Mouse (Mus musculus) embryonic fibroblast, embryonic 13.5 days (primary cell): ENCODE results near the gene Ephb3. TPM values are rescaled to one million over a fixed set of nuclear protein-coding genes. Genes with fewer than 3 reads are reported as not detected.
A peak's percentile ranks its signal among the peaks of the same experiment; 100 is the strongest.

Source experiments
- H3K27ac ChIP-seq: 2 replicates; pipeline ENCODE4 v1.5.1; 2012; ENCODE audit warnings: low read length, control low read depth, inconsistent platforms; ENCODE audit not compliant: insufficient read depth
- H3K4me1 ChIP-seq: 2 replicates; pipeline ENCODE4 v1.6.1; 2011; ENCODE audit warnings: low read length; ENCODE audit not compliant: control insufficient read depth, insufficient read depth
- H3K4me3 ChIP-seq: 2 replicates; pipeline ENCODE4 v1.5.1; 2011; ENCODE audit warnings: mild to moderate bottlenecking, control low read depth, low read length; ENCODE audit not compliant: insufficient read depth
- CTCF ChIP-seq: IDR thresholded peaks from 2 replicates; pipeline ENCODE4 v1.5.1; 2011; ENCODE audit warnings: mild to moderate bottlenecking, control low read depth, low read length, moderate library complexity, borderline replicate concordance; ENCODE audit not compliant: insufficient read depth
- POLR2A ChIP-seq: IDR thresholded peaks from 2 replicates; pipeline ENCODE4 v1.6.1; 2011; ENCODE audit warnings: low read depth, mild to moderate bottlenecking, control low read depth, low read length, moderate library complexity
- polyA plus RNA-seq: library from polyadenylated mRNA; stranded (reverse); fragments of >200 nt; gene quantifications from 2 replicates; pipeline ENCODE4 v1.2.4, GENCODE M21; 2011; ENCODE audit warnings: low read depth; ENCODE audit not compliant: missing spikeins, insufficient read length

Ephb3 gene
- polyA plus RNA-seq, 1 experiment, result 45.5 TPM

DNA sequence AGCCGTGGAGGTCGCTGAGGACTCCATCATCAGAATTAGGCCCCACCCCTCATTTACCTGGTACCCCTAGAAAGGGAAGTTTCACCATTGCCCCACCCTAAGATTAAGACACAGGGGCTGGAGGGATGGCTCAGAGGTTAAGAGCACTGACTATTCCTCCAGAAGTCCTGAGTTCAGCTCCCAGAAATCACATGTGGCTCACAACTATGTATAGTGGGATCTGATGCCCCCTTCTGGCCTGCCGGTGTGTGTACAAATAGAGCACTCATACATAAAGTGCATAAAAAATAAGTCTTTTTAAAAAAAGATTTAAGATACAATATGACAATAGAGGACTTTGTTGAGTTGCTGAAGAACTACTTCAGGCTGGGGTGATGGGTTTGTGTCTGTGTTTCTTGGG lies 16.2 kb upstream of the Ephb3 start:
- Histone ChIP-seq H3K27ac (no peak overlapping the region), H3K4me3 (no peak overlapping the region), H3K4me1 (no peaks in the 10 kb centered on the region)
- no peak for TF ChIP-seq CTCF
- TF ChIP-seq POLR2A, result no peak

DNA sequence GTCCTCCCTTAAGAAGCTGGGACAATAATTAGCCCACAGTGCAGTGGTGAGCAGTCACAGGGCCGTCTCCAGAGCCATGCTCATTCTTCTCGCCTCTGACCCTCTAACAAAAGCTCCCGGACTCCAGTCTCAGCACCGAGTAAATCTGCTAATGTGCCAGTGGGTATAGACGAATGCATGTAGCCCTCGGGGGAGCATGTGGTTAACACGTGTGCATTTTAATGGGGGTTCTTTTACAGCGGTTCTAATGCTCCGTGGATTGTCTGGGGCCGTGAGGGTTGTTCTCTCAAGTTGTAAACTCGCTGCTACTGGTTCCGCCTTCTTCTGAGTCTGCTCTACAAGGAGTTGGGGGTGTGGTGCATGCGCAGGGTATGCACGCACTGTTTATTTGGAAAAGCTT lies 13.0 kb upstream of the Ephb3 start:
- H3K4me3 ChIP-seq, result no peak overlapping the region
- no peak for TF ChIP-seq CTCF
- no peak for TF ChIP-seq POLR2A
- no peak overlapping the region for H3K27ac ChIP-seq
- no peaks in the 10 kb centered on the region for H3K4me1 ChIP-seq

DNA sequence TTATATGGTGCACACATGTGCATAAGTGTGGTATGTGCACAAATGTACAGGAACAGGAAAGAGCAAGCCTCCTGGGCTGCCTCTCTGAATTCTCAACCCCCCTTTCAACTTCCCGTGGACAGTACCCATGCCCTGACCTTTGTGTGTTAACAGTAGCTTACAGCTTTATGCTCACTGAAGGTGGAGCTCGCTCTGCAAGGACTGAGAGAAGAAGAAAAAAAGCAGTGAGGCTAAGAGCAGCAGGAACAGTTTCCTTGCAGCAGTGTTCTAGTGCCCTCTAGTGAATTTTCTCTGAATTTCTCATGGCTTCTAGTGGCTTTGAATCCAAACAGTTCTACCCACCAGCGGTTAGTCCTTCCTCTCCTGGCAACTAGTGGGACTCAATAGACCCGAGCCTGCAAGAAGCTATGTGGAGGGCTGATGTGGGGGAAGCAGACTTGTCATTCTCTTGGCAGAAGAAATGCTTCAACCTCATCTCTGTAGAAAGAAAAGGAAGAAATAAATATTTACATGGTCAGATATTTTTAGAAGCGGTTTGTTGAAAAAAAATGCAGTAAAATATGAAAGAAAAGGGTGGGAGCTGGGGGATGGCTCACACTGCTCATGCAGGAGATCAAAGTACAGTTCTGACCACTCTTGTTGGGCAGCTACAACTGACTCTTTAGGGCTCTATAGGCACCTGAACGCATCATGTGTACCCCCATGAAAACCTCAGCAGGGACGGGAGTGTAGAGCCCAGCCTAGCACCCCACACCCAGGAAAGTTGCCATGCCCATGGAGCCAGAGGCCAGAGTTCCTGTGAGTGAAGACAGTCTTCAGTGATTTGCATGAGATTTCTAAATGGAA lies 11.8 kb upstream of the Ephb3 start:
- Histone ChIP-seq H3K27ac (no peak overlapping the region), H3K4me1 (no peaks in the 10 kb centered on the region), H3K4me3 (no peak overlapping the region)
- TF ChIP-seq POLR2A (no peak), CTCF (0 out of 2 replicates have a peak, but pooled peaks have one; percentile 12)

DNA sequence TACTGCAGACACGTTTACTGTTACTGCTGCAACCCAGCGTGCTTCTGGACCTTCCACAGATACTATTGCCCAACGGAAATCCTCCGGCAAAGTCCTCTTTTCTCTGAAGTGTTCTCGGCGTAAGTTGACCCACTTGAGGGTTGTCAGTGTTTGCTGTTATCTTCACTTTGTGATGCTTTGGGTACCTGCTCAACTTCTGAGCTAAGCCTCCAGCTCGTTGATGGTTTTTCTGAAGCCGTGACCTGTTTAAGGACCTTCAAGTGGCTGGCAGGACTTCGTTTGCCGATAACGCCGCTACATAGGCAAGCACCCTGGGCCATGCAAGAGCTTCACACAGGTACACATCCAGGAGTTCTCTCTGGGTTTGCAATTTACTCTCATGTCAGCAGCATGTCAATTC lies 10.4 kb upstream of the Ephb3 start:
- TF ChIP-seq CTCF (no peak), POLR2A (no peak)
- no peaks in the 10 kb centered on the region for H3K4me1 ChIP-seq
- H3K27ac ChIP-seq, result no peak overlapping the region

DNA sequence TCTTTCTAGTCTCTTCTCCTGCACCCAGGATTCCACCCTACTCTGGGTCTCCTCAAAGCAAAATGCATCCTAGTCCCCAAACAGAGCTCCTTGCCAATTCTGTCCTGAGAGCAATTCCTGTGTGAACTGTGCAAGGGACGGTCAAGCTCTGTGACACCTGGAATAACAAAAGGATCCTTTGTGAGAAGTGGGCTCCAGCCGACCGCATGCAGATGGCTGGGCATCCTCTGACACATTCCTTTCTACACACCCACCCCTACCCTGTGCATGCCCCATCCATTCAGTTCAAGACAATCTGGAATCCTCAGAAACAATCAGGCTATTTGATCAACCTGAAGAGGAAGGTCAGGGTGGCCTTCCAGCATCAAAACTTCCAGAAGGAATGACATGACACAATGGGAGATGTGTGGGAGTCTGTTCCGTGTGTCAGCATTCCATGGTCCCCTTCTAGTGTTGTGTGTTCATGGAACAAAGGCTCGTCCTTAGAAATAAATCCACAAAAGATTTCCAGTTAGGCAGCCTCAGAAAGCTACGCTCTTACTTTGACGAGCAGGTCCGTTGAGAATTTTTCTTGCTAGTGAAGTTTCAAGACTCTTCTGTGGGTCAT lies 9.2 kb upstream of the Ephb3 start:
- no peaks in the 10 kb centered on the region for H3K4me1 ChIP-seq
- TF ChIP-seq POLR2A, result no peak
- TF ChIP-seq CTCF, result no peak
- no peak overlapping the region for H3K4me3 ChIP-seq
- no peak overlapping the region for H3K27ac ChIP-seq

More for the DNA sequence above, 10.4 kb upstream of the Ephb3 start:
- H3K4me3 ChIP-seq, result no peak overlapping the region

DNA sequence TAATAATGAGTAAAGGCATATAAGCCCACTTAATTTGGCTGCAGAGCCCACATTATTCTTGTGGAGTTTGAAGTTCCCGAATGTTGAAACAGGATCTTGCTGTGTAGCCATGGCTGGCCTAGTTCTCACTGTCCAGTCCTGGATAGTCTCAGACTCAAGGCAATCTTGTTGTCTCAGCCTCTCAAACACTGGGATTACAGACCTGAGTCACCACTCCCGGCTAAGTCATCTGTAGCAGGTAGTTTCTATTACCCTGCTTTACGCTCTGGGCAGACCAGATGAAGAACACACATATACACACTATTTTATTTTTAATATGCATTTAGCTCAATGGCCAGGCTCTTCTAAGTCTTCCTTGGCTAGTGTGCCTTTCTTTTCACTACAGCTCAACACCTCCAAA lies 8.0 kb upstream of the Ephb3 start:
- Histone ChIP-seq H3K27ac (no peak overlapping the region), H3K4me1 (no peaks in the 10 kb centered on the region), H3K4me3 (no peak overlapping the region)
- TF ChIP-seq CTCF (no peak), POLR2A (no peak)

DNA sequence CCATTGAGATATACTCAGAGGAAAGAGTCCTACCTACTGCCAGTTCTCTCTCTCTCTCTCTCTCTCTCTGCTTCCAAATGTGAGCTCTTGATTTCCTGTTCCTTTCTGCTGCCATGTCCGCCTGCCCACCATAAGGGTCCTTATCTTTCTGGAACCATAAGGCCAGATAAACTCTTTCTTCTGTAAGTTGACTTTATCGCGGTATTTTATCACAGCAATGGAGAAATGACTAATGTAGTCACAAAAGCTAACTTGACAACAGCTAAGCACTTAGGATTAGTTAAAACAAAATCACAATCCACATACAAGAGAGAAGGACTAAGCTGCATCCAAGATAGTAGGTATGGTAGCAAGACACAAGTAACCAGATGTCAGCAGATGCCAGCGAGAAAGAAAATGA lies 7.0 kb upstream of the Ephb3 start:
- Histone ChIP-seq H3K4me3 (no peak overlapping the region), H3K27ac (no peak overlapping the region), H3K4me1 (no peaks in the 10 kb centered on the region)
- TF ChIP-seq POLR2A, result no peak
- TF ChIP-seq CTCF, result no peak

DNA sequence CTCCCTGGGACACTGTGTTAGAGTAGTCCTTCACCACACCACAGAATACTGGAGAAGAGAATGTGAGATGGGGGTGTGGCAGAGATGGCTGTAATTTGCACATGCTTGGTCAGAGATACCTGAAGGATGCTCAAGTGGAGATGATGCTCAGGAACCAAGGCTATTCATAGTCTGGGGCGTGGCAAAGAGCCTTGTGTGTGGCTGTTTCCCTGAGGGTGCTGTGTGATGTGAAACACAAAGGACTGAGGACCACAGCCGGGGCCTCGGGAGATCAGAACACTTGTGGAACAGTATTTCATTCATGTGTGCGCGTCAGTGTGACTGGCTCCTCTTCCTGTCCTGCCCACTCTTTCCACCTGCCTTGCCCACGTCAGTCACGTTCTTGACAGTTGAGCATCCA lies 6.5 kb upstream of the Ephb3 start:
- no peaks in the 10 kb centered on the region for H3K4me1 ChIP-seq
- no peak overlapping the region for H3K4me3 ChIP-seq
- H3K27ac ChIP-seq, result no peak overlapping the region
- no peak for TF ChIP-seq POLR2A
- no peak for TF ChIP-seq CTCF

DNA sequence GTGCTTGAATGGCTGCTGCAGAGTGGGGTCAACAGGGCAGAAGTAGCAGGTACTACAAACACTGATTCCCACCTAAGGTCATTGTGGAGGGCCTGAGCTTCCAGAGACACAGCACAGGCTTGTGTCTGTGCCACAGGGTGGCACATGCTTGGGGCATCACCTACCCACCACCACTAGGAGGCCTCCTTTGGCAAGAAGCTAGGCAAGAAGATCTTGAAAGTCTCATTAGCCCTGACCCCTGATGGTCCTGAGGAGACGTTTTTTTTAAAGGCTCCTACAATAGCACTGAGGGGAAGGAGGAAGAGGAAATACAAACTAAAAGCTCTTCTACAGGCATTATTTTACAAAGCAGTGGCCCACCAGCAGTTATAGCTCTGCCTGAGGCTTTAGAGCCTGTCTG lies 6.0 kb upstream of the Ephb3 start:
- Histone ChIP-seq H3K4me3 (no peak overlapping the region), H3K4me1 (no peaks in the 10 kb centered on the region), H3K27ac (no peak overlapping the region)
- TF ChIP-seq CTCF, result no peak
- no peak for TF ChIP-seq POLR2A

DNA sequence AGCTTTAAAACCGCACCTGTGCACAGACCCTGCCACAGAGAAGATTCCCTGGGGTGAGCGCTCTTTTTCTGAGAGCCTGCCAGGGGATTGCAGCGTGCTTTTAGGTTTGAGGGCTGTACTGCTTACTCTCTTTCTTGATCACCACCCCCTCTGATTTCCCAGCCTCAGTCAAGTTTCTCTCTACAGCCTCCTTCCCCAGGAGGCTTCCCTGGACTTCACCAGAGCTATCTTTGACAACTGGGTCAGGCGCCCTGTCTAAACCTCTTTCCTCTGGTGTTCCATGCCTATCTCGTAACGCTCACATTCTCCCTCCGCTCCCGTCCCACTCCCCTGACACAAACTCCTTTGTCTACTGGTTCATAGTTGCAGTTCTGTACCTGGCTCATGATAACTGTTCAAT lies 5.1 kb upstream of the Ephb3 start:
- H3K4me3 ChIP-seq, result no peak overlapping the region
- TF ChIP-seq POLR2A (no peak), CTCF (no peak)
- no peak overlapping the region for H3K27ac ChIP-seq
- H3K4me1 ChIP-seq, result no peaks in the 10 kb centered on the region

DNA sequence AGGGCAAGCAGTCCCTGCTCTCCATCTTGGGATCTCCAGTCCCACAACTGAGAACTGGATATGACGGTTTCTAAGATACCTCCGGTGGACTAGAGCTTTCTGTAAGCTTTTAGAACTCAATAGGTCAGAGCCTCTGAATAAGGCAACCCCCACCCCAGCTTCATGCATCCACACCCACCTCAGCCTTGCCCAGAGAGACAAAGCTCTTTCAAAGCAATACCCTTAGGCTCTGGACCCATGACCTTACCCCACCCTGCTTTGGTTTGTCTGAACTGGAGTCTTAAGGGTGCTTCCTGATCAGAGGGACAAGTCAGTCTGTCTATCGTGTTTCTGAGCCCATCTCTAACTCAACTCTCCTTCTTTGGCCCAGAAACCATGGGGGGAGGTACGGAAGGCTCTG lies 1.8 kb upstream of the Ephb3 start:
- TF ChIP-seq POLR2A, result no peak
- no peak for TF ChIP-seq CTCF

More for the DNA sequence above, 1.8 kb upstream of the Ephb3 start:
- H3K4me1 ChIP-seq, result no peaks in the 10 kb centered on the region
- H3K4me3 ChIP-seq, result no peak overlapping the region
- no peak overlapping the region for H3K27ac ChIP-seq
